Mouse (Mus musculus): ENCODE measurements around the gene Svbp.
A peak's percentile ranks its signal among the peaks of the same experiment; 100 is the strongest.

Gene Svbp

DNA sequence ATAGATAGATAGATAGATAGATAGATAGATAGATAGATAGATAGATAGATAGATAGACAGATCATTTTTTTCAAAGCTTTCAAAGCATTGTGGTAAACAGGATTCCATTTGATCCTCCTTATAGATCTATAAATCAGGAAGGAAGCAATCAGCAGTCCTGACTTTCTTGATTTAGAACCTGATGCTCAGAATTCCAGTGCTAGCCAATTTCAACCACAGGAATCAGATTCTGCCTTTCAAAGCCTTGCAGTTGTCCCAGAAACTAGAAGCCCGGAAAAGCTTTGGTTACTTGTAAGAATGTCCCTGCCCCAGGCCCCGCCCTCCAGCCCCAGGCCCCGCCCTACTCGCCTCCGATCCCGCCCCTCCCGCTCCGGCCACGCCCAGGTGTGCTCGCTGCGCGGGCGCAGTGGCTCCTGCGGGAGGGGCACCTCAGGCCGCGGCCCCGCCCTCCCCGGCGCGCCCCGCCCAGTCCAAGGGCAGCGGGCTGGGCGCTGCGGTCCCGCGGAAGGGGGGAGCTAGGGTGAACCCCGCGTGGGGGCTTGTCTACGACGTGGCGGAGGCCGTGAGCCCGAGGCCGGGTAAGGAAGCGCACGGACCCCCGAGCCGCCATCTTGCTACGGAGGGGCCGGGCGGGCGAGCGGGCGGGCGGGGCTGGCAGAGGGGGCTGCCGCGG is at the start of gene Svbp:
TSS of gene Svbp (plus strand) at position 398 of the 673 bp plus-strand sequence.
- DNase-seq (ENCODE audit: low spot score in 2 of 2): peak; percentile 74 to 77

DNA sequence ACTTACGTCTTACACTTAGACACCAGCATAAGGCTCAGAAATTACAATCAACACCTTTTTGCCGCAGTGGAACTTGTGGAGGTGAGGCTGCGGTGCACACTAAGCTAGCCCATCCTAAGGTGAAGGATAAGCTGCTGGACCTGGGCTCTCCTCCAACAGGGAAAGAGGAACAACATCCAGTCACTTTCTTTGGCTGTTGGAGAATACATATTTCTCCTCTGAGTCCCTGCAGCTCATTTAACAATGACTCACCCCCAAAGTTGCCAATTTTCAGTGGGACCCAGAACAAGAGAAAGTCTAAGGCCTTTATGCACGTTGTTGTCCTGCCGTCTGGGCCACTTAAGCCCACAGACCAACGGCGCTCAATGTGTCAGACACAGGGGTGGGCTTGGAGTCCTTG is 48.3 kb upstream of the Svbp start:
- no peak for DNase-seq (ENCODE audit: low spot score in 2 of 2)

DNA sequence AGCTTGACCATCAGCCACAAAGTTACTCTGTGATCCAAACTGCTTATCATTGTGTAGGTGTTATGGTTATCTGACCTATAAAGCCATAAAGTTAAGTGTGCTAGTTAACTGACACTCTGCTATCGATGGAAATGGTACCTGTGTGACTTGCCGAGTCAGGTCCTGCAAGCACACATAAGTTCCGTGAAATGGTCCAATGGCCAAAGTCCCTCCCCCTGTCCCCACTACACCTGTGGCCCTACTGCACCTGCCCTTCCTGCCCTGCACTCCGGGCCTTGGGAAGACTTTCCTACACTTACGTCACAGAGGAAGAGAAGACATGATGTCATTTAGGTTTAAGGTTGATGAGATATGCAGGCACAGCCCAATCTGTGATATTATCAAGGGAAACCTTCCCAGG is 47.8 kb upstream of the Svbp start:
- no peak for DNase-seq (ENCODE audit: low spot score in 2 of 2)

DNA sequence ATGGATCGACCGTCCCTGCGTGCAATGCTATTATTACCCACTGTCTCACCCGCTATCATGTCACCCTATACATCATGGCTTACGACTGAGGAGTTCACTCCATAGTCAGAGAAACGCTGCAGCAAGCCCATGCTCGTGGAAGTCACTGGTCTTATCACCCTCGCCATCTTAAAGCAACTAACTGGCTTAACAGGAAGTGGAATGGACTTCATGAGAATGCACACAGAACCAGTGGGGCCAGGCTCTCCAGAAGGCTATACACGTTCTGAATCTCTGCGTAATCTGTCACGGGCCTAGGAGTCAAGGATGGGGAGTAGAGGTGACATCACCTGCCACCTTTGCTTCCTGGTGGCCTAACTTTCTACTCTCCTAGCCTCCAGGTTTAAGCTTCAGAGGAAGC is 46.4 kb upstream of the Svbp start:
- DNase-seq (ENCODE audit: low spot score in 2 of 2): no peak

DNA sequence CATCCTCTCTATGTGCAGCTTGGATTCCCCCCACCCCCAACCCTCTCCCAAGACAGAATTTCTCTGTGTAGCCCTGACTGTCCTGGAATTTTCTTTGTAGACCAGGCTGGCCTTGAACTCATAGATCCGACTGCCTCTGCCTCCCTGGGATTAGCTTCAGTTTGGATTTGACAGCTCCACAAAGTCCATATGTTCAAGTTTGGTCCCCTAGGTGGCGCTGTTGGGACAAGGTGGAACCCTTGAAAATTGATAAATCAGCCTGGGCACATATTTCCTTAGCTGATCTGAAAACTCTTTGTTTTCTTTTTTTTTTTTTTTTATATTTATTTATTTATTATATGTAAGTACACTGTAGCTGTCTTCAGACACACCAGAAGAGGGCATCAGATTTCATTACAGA is 37.9 kb upstream of the Svbp start:
- DNase-seq (ENCODE audit: low spot score in 2 of 2): peak in 1 of 2 experiments; percentile 58

DNA sequence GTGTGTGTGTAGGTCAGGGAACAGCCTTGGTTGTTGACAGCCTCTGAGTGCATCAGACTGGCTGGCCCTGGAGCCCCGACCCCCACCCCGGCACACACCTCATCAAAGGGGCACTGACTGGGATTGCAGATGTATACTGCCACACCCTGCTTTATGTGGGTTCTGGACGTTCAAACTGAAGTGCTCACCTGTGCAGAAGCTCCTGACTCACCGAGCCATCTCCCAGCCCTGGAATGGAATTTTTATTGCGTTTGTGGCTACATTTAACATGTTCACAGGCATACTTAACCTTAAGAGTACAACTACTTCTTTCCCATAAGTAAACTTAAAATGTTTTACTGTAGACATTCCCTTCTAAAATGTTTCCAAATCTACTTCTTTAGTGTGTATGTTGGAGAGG is 37.2 kb upstream of the Svbp start:
- DNase-seq (ENCODE audit: low spot score in 2 of 2): no peak

DNA sequence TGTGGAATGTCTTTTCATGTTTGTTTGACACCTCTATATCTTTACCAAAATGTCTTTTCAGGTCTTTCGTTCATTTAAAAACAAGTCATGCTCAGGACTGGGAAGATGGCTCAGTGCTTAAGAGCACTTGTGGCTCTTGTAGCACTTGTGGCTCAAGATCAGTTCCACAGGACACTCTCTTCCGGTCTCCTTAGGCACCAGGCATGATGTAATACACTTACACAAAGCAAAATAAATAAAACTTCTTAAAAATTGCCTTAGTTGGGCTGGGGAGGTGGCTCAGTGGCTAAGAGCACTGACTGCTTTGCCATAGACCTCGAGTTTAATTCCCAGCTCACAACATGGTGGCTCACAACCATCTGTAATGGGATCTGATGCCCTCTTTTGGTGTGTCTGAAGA is 33.7 kb upstream of the Svbp start:
- DNase-seq (ENCODE audit: low spot score in 2 of 2): no peak

DNA sequence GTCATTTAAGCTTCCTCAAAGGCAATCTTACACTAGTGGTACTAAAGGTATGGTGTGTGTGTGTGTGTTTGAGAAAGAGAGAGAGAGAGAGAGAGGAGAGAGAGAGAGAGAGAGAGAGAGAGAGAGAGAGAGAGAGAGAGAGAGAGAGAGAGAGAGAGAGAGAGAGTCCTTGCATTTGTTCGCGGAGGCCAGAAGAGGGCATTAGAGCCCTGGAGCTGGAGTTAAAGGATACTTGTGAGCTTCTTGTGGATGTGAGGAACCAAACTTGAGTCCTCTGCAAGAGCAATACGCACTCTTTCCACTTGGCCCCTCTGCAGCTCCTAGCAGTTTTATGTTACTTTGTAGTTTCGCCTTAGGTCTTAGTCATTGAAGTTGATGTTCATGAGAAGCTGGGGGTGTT is 32.1 kb upstream of the Svbp start:
- no peak for DNase-seq (ENCODE audit: low spot score in 2 of 2)

DNA sequence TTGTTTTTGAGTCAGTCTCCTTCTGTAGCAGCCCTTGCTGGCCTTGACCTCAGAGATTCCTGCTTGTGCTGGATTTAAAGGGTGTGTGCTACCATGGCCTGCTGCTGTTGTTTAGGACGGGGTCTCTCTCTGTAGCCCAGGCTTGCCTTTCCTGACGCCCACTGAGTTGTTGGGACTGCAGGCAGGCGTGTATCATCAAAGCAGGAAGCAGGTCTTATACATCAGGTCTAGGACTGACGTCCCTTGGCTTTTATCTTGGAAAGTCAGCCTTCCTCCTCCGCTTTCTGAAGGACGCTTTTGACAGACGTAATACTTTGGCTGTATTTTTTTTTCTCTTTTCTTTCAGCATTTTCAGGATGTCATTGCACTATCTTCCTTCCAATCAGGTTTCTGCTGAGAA is 29.2 kb upstream of the Svbp start:
- no peak for DNase-seq (ENCODE audit: low spot score in 2 of 2)

DNA sequence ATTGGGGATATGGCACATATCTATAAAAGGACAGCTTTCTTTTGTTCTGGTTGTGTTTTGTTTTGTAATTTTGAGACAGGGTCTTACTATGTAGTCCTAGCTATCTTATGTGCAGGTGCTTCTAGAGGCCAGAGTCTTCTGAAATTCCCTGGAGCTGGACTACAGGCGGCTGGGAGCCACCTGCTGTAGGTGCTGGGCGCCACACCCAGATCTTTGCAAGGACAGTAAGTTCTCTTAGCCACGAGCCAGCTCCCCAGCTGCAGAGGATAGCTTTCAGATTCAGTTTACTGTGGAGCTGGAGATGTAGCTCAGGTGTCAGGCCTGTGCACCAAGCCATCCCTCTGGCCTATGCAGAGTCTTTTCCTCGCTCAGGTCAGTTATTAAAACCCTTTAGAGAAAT is 28.0 kb upstream of the Svbp start:
- DNase-seq (ENCODE audit: low spot score in 2 of 2): no peak

DNA sequence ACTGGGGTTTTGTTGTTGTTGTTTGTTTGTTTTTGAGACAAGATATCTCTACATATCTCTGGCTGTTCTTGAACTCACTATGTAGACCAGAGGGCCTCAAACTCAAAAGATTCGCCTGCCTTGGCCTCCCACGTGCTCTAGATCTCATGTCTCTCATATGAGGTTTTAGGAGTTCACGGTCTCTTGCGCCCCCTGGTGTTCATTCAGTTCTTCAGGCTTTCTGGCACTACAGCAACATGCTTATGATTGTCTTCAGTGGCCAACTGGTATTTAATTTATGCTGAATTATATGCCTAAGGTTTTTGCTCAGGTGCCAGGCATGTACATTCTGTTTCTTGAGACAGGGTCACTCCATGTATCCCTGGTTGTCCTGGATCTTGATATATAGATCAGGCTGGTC is 27.4 kb upstream of the Svbp start:
- DNase-seq (ENCODE audit: low spot score in 2 of 2): peak; percentile 84 to 89

DNA sequence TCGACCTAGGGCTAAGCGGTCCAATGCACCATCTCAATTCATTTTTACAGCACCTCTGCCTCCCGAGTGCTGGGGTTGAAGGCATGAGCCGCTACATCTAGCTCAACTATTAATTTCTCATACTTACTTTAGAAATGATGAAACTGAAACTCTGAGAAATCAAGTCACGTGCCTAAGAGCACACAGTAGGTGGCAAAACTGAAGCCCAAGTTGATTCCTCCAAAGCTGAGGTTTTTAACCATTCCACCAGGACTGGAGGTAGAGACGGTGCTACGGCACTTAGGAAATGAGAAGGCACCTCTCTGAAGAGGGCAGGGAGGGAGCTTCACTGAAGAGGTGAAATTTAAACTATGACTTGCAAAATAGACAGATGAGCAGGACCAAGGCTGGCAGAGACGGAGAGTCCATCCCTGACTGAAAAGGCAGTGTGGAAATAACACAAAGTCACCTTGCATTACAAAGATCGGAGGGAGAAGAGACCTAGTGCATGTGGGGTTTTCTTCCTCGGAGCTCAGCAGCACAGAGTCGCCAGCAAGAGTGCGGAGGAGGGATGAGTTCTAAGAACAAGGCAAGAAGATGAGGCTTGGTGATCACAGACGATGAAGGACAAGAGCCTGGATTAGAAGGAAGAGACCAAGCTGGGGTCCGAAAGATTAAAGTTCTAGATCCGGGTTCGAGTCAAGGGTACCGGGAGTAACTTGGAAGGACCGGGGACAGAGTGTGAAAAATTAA is 22.0 kb upstream of the Svbp start:
- peak; percentile 36 to 38 for DNase-seq (ENCODE audit: low spot score in 2 of 2)

DNA sequence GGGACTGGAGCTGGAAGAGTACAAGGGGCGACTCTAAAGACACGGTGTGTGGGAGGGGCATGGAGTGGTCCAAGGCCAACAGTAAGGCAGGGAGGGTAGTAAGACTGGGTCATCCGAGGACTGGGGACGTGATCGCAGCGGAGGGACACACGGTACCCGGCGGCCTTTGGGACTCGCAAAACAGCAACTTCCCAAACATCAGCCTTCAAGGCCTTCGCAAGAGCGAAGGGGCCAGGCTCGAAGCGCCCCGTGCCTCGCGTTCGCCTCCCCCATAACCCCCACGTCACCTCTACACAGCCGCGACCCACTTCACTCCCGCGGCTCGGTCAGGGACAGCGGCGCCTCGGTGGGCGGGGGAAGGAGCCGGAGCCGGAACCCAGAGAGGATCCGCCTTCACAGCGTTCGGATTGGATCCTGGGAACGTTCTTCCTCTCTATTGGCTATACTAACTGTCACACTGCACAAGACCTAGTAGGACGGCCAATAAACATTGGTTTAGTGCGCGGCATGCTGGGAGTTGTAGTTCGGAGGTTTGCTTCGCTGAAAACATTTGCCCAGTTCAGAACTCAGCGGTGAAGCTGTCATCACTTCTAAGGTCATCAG is 21.2 kb upstream of the Svbp start, which contains the start of gene Zfp691:
TSS of gene Zfp691 (minus strand) at position 345 of the 603 bp plus-strand sequence.
- DNase-seq (ENCODE audit: low spot score in 2 of 2): peak; percentile 93 to 98

DNA sequence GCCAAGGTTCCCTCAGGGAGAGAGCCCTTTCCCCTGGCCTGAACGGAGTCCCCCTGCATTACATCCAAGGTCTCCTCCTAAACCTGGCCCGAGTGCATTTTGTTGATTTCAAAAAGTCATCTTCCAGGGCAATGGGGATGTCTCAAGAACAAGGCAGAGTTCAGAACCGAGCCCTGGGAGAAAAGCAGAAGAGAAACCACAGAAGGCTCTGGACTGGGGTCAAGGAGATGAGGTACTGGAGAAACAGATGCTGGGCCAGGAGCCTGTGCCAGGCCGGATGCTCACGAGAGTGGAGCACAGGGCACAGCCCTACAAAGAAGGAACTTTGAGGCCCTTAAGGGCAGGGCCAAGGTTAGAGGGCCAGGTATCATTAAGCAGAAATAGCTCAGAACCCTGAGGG is 17.4 kb upstream of the Svbp start:
- DNase-seq (ENCODE audit: low spot score in 2 of 2): no peak

DNA sequence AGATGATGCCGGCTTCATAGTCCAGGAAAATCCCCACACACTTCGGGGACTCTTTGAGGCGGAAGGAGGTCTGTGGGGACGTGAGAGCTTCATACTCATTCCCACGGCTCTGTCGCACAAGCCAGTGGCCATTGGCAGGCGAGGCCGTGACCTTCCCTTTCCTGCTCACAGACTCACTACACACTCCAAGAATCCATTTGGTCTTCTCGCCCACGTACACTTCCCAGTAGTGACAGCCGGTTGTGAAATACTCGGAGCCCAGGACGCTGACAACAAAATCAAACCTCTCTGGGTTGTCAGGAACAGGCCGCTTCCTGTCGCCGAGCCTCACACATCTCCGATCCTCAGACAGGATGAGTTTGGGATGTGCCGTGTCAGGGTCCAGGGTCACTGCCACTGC is 16.8 kb upstream of the Svbp start:
- no peak for DNase-seq (ENCODE audit: low spot score in 2 of 2)

DNA sequence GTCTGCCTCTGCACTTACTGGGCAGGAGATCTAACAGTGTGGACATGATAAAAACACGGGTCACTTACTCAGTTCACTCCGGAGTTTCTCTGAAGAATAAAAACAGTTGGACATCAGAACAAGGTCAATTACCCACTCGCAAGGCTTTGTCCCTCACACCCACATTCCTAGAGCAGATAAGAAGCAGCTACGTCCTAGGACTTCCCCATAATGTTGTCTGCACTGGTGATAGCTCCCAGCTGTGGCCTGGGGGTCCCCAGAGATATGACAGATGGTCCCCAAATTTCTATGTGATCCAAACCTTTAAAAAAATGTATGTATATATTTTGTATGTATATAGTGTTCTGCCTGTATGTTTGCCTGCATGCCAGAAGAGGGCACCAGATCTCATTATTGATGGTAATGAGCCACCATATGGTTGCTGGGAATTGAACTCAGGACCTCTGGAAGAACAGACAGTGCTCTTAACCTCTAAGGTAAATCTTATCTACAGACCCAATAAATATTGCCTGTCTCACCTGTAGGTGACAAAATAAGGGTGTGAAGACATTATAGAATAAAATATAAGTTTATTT is 14.9 kb upstream of the Svbp start:
- no peak for DNase-seq (ENCODE audit: low spot score in 2 of 2)

DNA sequence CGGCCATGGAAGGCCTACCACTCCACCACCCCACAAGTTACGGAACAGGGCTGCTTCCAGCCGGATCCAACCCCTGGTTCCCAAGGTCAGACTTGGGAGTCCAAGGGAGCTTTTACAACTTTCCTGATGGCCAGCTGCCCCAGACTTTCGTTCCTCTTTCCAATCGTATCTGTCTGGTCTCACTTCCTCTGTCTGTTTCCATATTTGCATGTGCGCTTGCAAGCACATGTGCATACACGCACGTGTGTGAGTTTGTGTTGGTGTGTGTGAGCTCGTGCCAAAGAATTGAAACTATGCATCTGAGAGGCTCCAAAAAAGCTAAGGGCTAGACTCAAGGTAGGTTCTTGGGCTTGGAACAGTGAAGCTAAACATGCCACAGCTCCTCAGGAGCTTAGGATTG is 13.7 kb upstream of the Svbp start:
- DNase-seq (ENCODE audit: low spot score in 2 of 2): no peak

DNA sequence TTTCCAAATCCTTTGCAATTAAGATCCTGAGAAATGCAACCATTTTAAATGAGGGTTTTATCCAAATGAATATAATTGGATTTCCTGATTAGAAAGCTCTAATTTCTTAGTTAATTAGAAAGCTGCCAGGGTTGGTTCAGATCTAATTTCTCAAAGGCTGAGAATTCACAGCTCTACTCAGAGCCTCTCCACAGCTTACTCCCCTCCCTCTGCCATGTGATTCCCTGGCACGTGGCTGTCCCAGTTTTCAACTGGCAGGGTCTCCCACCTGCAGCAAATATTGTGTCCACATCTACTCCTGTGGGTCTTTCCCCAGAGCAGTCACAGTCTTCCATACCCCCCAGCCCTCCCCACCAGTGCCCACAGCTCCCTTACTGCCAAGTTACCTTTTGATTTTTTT is 11.6 kb upstream of the Svbp start:
- no peak for DNase-seq (ENCODE audit: low spot score in 2 of 2)

DNA sequence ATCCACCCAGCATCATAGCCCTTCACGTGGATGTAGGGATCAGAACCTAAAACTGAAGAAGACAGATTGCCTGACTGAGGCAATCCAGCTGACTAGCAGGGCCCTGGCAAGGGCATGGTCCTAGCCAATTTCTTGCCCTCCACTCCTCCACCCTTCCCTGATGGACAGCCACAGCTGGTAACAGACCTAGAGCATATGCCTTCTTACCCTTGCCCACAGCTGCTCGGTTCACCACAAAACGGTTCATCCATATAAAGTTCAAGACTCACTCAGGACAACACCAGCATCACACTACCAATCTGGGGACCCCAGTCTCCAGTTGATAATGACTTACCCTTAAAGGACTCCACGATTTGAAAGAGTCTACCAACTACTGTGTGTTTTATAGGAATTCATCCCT is 9.3 kb upstream of the Svbp start:
- DNase-seq (ENCODE audit: low spot score in 2 of 2): no peak

DNA sequence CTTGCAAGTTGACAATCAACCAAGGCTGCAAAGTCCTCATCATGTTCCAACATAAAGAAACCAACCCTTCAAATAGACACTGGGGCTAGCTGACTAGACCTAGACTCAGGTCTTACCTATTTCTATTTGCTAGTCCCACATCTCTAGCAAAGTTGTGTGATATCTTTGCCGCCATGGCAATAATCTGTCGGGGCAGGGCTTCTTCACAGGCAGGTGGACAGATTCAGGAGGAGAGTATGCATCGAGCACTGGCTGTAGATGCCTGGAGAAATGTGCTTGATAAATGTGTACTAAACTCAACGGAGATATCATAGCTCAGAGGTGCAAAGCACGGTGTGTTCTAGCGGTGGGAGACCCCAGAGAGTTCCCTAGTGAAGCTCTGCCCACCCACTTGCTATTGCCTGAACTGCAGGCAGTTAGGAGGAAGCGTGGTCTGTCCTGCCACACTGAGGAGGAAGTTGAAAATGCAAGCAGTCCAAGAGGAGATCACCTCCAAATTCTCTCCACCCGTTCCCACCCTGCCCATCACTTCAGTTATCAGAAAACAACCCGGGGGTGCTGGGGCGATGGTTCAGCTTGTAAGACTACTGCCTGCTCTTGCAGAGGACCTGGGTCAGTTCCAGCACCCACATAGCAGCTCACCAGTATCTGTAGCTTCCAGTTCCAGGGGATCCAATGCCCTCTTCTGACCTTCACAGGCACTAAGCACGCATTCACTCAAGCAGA is 6.9 kb upstream of the Svbp start:
- DNase-seq (ENCODE audit: low spot score in 2 of 2): no peak

DNA sequence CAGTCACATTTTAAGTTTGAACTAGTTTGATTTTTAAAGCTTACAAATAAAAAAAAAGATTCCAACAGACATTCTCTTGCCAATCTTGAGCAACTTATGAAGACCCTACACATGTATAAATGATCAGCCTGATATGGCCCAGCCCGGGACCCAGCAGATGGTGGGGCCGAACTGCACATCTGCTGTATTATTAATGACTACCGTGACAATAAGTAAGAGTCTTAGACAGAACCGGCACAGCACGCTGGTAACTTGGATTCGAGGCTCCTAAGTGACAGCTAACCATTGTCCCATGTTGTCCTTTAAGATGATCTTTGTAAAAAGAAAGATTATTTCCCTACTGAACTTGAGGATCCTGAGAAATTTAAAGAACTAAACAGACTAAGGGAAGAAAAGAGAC is 5.7 kb upstream of the Svbp start:
- DNase-seq (ENCODE audit: low spot score in 2 of 2): no peak

DNA sequence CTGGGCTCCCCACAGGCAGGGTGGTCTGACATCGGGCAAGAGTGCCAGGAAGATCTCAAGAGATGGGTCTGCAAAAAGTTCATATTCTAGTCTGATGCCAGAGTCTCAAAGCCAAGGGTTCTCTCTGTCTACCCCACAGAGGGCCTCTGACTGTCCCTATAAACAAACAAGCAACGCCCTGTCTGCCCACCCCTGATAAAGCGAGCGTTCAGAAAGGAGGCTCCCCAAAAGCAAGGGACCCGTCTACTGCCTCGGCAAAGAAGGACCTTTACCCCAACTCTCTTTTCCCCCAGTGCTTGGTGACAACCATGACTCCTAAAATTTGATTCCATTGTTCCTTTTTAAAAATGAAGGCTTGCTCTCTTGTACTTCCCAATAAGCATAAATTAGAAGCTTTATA is 5.2 kb upstream of the Svbp start, which contains the start of gene Ermap:
TSS of gene Ermap (minus strand) at position 148 of the 400 bp plus-strand sequence.
- DNase-seq (ENCODE audit: low spot score in 2 of 2): no peak

All from frontal cortex, postnatal 36 days (tissue).